Mouse (Mus musculus): ENCODE measurements around the gene Idh1.

GRCm38 (mm10) chr1:65193226-65193625, 6.9 kb upstream of the Idh1 start:
- TF ChIP-seq CTCF (conservative IDR thresholded peaks at IDR 0.05; ENCODE audit: insufficient read depth, insufficient read length, low read depth, low read length): no peak
- no peak for TF ChIP-seq POLR2A (IDR thresholded peaks at IDR 0.05; ENCODE audit: low read depth, low read length)

All from kidney, adult 2 months (tissue).